Mouse (Mus musculus): Measurements from ENCODE around the gene Inpp5k.
A peak's percentile ranks its signal among the peaks of the same experiment; 100 is the strongest.

DNA sequence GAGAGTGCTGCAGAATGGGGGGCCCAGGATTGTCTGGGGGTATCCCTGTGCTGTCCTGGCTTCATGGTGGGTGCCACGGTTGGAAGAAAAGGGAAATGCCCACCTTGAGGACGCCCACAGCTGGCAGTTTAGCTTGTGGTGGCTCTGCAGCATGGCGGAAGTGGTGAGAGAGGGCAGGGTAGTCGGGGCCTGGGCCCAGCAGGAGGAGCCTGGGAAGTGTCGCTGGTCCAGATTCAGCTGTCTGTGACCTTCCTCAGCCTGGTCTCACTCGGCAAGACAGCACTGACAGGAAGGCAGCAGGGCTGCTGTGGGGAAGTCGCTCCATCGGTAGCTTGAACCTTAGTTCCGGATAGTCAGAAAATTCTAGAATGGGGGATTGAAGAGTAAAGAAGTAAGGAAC is 36.4 kb upstream of the Inpp5k start:
- TF ChIP-seq CTCF (IDR thresholded peaks at IDR 0.05; ENCODE audit: control insufficient read depth, insufficient read depth, low read length) (peak; percentile 11; the same call in 1 of the 2 replicates), POLR2A (IDR thresholded peaks at IDR 0.05; ENCODE audit: borderline replicate concordance, control insufficient read depth, low read depth, low read length) (0 out of 2 replicates have a peak, but pooled peaks have one; percentile 31)
